Mouse (Mus musculus) testis, adult 2 months (tissue): ENCODE measurements at regions not wholly inside any gene's neighbourhood (a gene's known extent, or its start where the extent isn't known, plus 50 kb on each side); places are given as distances from the start of the nearest gene placed in this dataset.

Source experiments
- CTCF ChIP-seq: fragments of 200-500 bp; IDR thresholded peaks from 2 replicates; pipeline ENCODE4 v1.5.1; 2012; ENCODE audit warnings: low read depth, mild to moderate bottlenecking, inconsistent platforms, low read length, moderate library complexity; ENCODE audit not compliant: control insufficient read depth, insufficient read depth, insufficient replicate concordance
- POLR2A ChIP-seq: fragments of 200-500 bp; IDR thresholded peaks from 2 replicates; pipeline ENCODE4 v1.6.1; 2012; ENCODE audit warnings: low read depth, mild to moderate bottlenecking, inconsistent platforms, low read length, moderate library complexity; ENCODE audit not compliant: control insufficient read depth

DNA sequence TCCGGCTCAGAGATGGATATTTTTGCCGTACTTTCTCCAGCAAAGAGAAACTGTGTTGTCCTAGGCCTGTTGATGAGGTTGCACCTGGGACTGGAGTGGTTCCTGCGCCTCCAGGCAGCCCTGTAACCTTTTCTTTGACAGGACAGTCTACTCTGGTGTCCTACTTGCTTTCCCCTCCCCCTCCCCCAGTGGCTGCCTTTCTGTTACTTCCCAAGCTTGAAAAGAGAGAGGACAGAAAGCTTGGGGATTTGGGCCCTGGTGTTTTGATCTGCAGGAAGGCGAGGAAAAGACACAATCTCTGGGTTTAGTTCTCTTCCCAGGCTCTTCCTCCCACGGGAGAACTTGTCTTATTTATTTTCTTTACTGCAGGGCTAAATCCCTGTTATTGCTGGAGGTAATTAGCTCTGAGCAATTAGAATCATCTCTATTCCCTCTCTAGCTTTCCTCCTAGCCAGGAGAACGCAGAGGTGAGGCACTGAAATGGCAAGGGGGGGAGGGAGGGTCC, 333.2 kb upstream of the Auts2 start:
- no peak for TF ChIP-seq CTCF
- no peak for TF ChIP-seq POLR2A
